Mouse (Mus musculus): ENCODE data around the gene Med13l.

DNA sequence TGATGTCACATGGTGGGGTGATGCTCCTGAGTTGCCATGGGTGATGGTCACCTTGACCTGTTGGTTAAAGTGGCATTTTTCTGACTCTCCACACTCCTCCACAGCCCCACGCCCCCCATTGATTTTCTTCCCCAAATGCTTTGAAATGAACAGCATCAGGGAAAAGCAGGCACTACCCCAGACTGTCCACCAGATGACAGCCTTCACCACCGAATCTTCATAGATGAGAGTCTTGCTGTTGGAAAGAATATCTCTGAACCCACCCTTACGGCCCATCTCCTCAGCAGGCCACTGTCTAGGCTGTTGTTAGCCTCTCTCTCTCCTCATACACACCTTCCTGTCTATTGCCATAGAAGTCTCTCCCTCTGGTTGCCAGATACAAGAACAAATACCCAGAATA lies 213.4 kb downstream of the Med13l start:
- TF ChIP-seq CTCF (IDR thresholded peaks at IDR 0.05; ENCODE audit: borderline replicate concordance, control insufficient read depth, extremely low read depth, insufficient read depth, low read length, poor library complexity) (no peak), POLR2A (IDR thresholded peaks at IDR 0.05; ENCODE audit: control insufficient read depth, extremely low read depth, insufficient read depth, low read length, poor library complexity) (no peak)
